Mouse (Mus musculus): ENCODE measurements around the gene Fam213a. TPM values are rescaled to one million over a fixed set of nuclear protein-coding genes. Genes with fewer than 3 reads are reported as not detected.

The Fam213a gene
- total and polyA plus RNA-seq, 2 experiments from 2014 or later, result 35.3 to 118 TPM

GRCm38 (mm10) chr14:41006263-41006662 is 7.3 kb downstream of the Fam213a start:
- DNase-seq (ENCODE audit: low spot score), result no peak
- Histone ChIP-seq H3K4me3 (ENCODE audit: low read length) (no peak overlapping the region), H3K4me1 (ENCODE audit: insufficient read depth, low read length) (peaks cover 6% of the 10 kb centered on the region), H3K9me3 (ENCODE audit: low read length) (no peaks in the 10 kb centered on the region), H3K4me2 (ENCODE audit: low read depth, low read length) (no peak overlapping the region), H3K27ac (no peak overlapping the region), H3K36me3 (ENCODE audit: insufficient read depth, low read length) (no peaks in the 10 kb centered on the region; the same call in 1 of the 2 replicates), H3K9ac (replicated peaks; ENCODE audit: low read length) (no peak overlapping the region), H3K27me3 (ENCODE audit: insufficient read depth, low read length) (no peaks in the 10 kb centered on the region)
- ATAC-seq, result no peak
- WGBS, result 88% methylated on average over 10 of the region's 10 CpGs
- no peak for TF ChIP-seq CTCF (IDR thresholded peaks at IDR 0.05; ENCODE audit: low read depth)

GRCm38 (mm10) chr14:41005716-41006115 is 7.9 kb downstream of the Fam213a start:
- Histone ChIP-seq H3K27ac (no peak overlapping the region), H3K9ac (replicated peaks; ENCODE audit: low read length) (no peak overlapping the region), H3K9me3 (ENCODE audit: low read length) (no peaks in the 10 kb centered on the region), H3K4me3 (ENCODE audit: low read length) (no peak overlapping the region), H3K27me3 (ENCODE audit: insufficient read depth, low read length) (no peaks in the 10 kb centered on the region), H3K4me1 (ENCODE audit: insufficient read depth, low read length) (peaks cover 6% of the 10 kb centered on the region), H3K36me3 (ENCODE audit: insufficient read depth, low read length) (no peaks in the 10 kb centered on the region; the same call in 1 of the 2 replicates), H3K4me2 (ENCODE audit: low read depth, low read length) (no peak overlapping the region)
- no peak for TF ChIP-seq CTCF (IDR thresholded peaks at IDR 0.05; ENCODE audit: low read depth)
- DNase-seq (ENCODE audit: low spot score) (peak; percentile 19), ATAC-seq (no peak)
- 70% methylated on average over 9 of the region's 9 CpGs for WGBS

GRCm38 (mm10) chr14:41004201-41005141 is 9.1 kb downstream of the Fam213a start:
- Histone ChIP-seq H3K27ac (no peak overlapping the region), H3K9ac (replicated peaks; ENCODE audit: low read length) (no peak overlapping the region), H3K9me3 (ENCODE audit: low read length) (no peaks in the 10 kb centered on the region), H3K4me1 (ENCODE audit: insufficient read depth, low read length) (peaks cover 6% of the 10 kb centered on the region), H3K36me3 (ENCODE audit: insufficient read depth, low read length) (no peaks in the 10 kb centered on the region; the same call in 1 of the 2 replicates), H3K4me2 (ENCODE audit: low read depth, low read length) (peak overlapping the region; percentile 44), H3K4me3 (ENCODE audit: low read length) (no peak overlapping the region), H3K27me3 (ENCODE audit: insufficient read depth, low read length) (no peaks in the 10 kb centered on the region)
- no peak for TF ChIP-seq CTCF (IDR thresholded peaks at IDR 0.05; ENCODE audit: low read depth)
- peak; percentile 15 for DNase-seq (ENCODE audit: low spot score)
- WGBS, result 18% methylated on average over 22 of the region's 22 CpGs
- no peak; the same call in 1 of the 2 replicates for ATAC-seq

GRCm38 (mm10) chr14:41001576-41001975 is 12.0 kb downstream of the Fam213a start:
- no peak for ATAC-seq
- H3K36me3 ChIP-seq (ENCODE audit: insufficient read depth, low read length), result no peaks in the 10 kb centered on the region; the same call in 1 of the 2 replicates

GRCm38 (mm10) chr14:41000801-41001200 is 12.8 kb downstream of the Fam213a start:
- Histone ChIP-seq H3K4me1 (ENCODE audit: insufficient read depth, low read length) (peaks cover 6% of the 10 kb centered on the region), H3K4me2 (ENCODE audit: low read depth, low read length) (no peak overlapping the region), H3K27ac (no peak overlapping the region), H3K9me3 (ENCODE audit: low read length) (no peaks in the 10 kb centered on the region), H3K36me3 (ENCODE audit: insufficient read depth, low read length) (no peaks in the 10 kb centered on the region; the same call in 1 of the 2 replicates), H3K27me3 (ENCODE audit: insufficient read depth, low read length) (no peaks in the 10 kb centered on the region), H3K4me3 (ENCODE audit: low read length) (no peak overlapping the region), H3K9ac (replicated peaks; ENCODE audit: low read length) (no peak overlapping the region)
- TF ChIP-seq CTCF (IDR thresholded peaks at IDR 0.05; ENCODE audit: low read depth), result no peak
- WGBS, result 83% methylated on average over 4 of the region's 4 CpGs
- no peak for DNase-seq (ENCODE audit: low spot score)
- ATAC-seq, result no peak

More at GRCm38 (mm10) chr14:41001576-41001975, 12.0 kb downstream of the Fam213a start:
- Histone ChIP-seq H3K9ac (replicated peaks; ENCODE audit: low read length) (no peak overlapping the region), H3K27ac (no peak overlapping the region), H3K4me2 (ENCODE audit: low read depth, low read length) (no peak overlapping the region), H3K27me3 (ENCODE audit: insufficient read depth, low read length) (no peaks in the 10 kb centered on the region), H3K4me3 (ENCODE audit: low read length) (no peak overlapping the region), H3K4me1 (ENCODE audit: insufficient read depth, low read length) (peaks cover 6% of the 10 kb centered on the region), H3K9me3 (ENCODE audit: low read length) (no peaks in the 10 kb centered on the region)
- TF ChIP-seq CTCF (IDR thresholded peaks at IDR 0.05; ENCODE audit: low read depth), result no peak
- 94% methylated on average over 5 of the region's 5 CpGs for WGBS
- no peak for DNase-seq (ENCODE audit: low spot score)

GRCm38 (mm10) chr14:40999904-41000645 is 13.5 kb downstream of the Fam213a start:
- Histone ChIP-seq H3K4me3 (ENCODE audit: low read length) (no peak overlapping the region), H3K9me3 (ENCODE audit: low read length) (no peaks in the 10 kb centered on the region), H3K27ac (no peak overlapping the region), H3K4me1 (ENCODE audit: insufficient read depth, low read length) (peaks cover 6% of the 10 kb centered on the region), H3K27me3 (ENCODE audit: insufficient read depth, low read length) (no peaks in the 10 kb centered on the region), H3K36me3 (ENCODE audit: insufficient read depth, low read length) (no peaks in the 10 kb centered on the region; the same call in 1 of the 2 replicates), H3K9ac (replicated peaks; ENCODE audit: low read length) (no peak overlapping the region), H3K4me2 (ENCODE audit: low read depth, low read length) (no peak overlapping the region)
- ATAC-seq (no peak), DNase-seq (ENCODE audit: low spot score) (no peak)
- WGBS, result 82% methylated on average over 7 of the region's 7 CpGs
- TF ChIP-seq CTCF (IDR thresholded peaks at IDR 0.05; ENCODE audit: low read depth), result no peak
